Mouse (Mus musculus): ENCODE results near the gene Gjd2. TPM values are rescaled to one million over a fixed set of nuclear protein-coding genes. Genes with fewer than 3 reads are reported as not detected.

The Gjd2 gene
- total RNA-seq, 2 experiments from 2014 or later, result not detected

- intact Hi-C loops (cut with DNase I), result no loop called here
- DNase-seq, result no peak
Measured at GRCm38 (mm10) chr2:114014839-114015238, 1.4 kb upstream of the Gjd2 start.

- DNase-seq, result no peak
- intact Hi-C loops (cut with DNase I), result no loop called here
Measured at GRCm38 (mm10) chr2:114013846-114014245, 427 bp upstream of the Gjd2 start.

GRCm38 (mm10) chr2:114012749-114013211, 639 bp downstream of the Gjd2 start:
- no peak for DNase-seq
- intact Hi-C loops (cut with DNase I), result no loop called here

- intact Hi-C loops (cut with DNase I), result no loop called here
- DNase-seq, result no peak
Measured at GRCm38 (mm10) chr2:114011838-114012237, 1.6 kb downstream of the Gjd2 start.

GRCm38 (mm10) chr2:114008321-114008720, 5.1 kb downstream of the Gjd2 start:
- intact Hi-C loops (cut with DNase I), result no loop called here
- no peak for DNase-seq

- intact Hi-C loops (cut with DNase I), result no loop called here
Measured at GRCm38 (mm10) chr2:113997484-113997883, 15.9 kb downstream of the Gjd2 start.

GRCm38 (mm10) chr2:113996930-113997329, 16.5 kb downstream of the Gjd2 start:
- DNase-seq, result no peak
- intact Hi-C loops (cut with DNase I), result no loop called here

More at GRCm38 (mm10) chr2:113997484-113997883, 15.9 kb downstream of the Gjd2 start:
- no peak for DNase-seq

GRCm38 (mm10) chr2:113984890-113985289, 28.5 kb downstream of the Gjd2 start:
- intact Hi-C loops (cut with DNase I), result no loop called here
- DNase-seq, result no peak

GRCm38 (mm10) chr2:113980664-113981063, 32.8 kb downstream of the Gjd2 start:
- peak; percentile 12 to 15 for DNase-seq
- intact Hi-C loops (cut with DNase I), result no loop called here

- no peak for DNase-seq
- intact Hi-C loops (cut with DNase I), result no loop called here
Measured at GRCm38 (mm10) chr2:113978151-113978771, 35.2 kb downstream of the Gjd2 start.

GRCm38 (mm10) chr2:113973950-113974349, 39.5 kb downstream of the Gjd2 start:
- intact Hi-C loops (cut with DNase I), result no loop called here
- DNase-seq, result no peak

GRCm38 (mm10) chr2:113966421-113966820, 47.0 kb downstream of the Gjd2 start:
- no peak for DNase-seq

More at GRCm38 (mm10) chr2:113966421-113966820, 47.0 kb downstream of the Gjd2 start:
- intact Hi-C loops (cut with DNase I), result loop anchor here (5.0 kb wide), 1 partner anchor 171 kb away; no protein-coding TSS in a partner anchor

Other genes with a start within 250 kb of the Gjd2 start
- not detected for gene Scg5, start 184.5 kb downstream of the Gjd2 start, total RNA-seq (2021)
- 1 to 10 TPM; 1.2 TPM for gene Arhgap11a, start 165.0 kb downstream of the Gjd2 start, total RNA-seq (2021)
- 1,000 to 10,000 TPM; 1,166 to 4,359 TPM for gene Actc1, start 39.9 kb upstream of the Gjd2 start, total RNA-seq (2021)
- gene Aqr, start 173.4 kb upstream of the Gjd2 start, total RNA-seq (2021), result 10 to 100 TPM in 1 of 2 experiments, 1 to 10 TPM in 1; 8.8 to 11.0 TPM
- 10 to 100 TPM; 16.8 to 23.3 TPM for gene Zfp770, start 187.8 kb upstream of the Gjd2 start, total RNA-seq (2021)

Measured in gastrocnemius, postnatal 36 days (tissue).